Mouse (Mus musculus): ENCODE results near the gene Sparcl1. TPM values are rescaled to one million over a fixed set of nuclear protein-coding genes. Genes with fewer than 3 reads are reported as not detected.

The Sparcl1 gene
- polyA plus RNA-seq, 1 experiment from 2014 or later, result 435 TPM

DNA sequence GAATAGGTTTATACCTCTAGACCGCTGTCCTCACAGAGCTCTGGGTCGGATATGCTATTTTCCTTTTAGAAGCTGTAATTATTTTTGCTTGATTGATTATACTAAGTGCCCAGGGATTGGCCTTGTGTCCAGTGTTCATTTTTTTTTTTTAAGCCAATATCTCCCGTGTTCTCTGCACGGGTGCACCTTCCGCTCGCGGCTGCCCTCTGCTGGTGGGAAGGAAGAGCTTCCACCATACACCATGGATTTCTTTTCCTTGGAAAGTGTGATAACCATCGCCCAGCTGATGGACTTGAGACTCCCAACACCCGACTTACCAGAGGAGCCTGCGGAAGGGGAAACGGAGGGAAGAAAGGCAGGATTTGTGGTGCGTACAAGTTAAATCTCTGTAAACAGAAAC lies 39.1 kb downstream of the Sparcl1 start:
- no peaks in the 10 kb centered on the region for H3K9me3 ChIP-seq (ENCODE audit: control insufficient read depth, low read length)
- peaks cover 8% of the 10 kb centered on the region for H3K4me1 ChIP-seq (replicated peaks; ENCODE audit: control insufficient read depth, insufficient read depth, low read length)
- WGBS, result 18% methylated on average over 12 of the region's 12 CpGs
- no peaks in the 10 kb centered on the region; the same call in 1 of the 2 replicates for H3K36me3 ChIP-seq (ENCODE audit: control insufficient read depth, insufficient read depth, low read length)
- 0 out of 2 replicates have a peak, but pooled peaks have one; percentile 24 for ATAC-seq (ENCODE audit: low read depth)
- H3K27ac ChIP-seq (ENCODE audit: low read length), result no peak overlapping the region
- H3K9ac ChIP-seq (ENCODE audit: low read length), result no peak overlapping the region
- H3K4me3 ChIP-seq (ENCODE audit: low read length), result peak overlapping the region; percentile 34
- peak overlapping the region; percentile 58 for H3K4me2 ChIP-seq (ENCODE audit: low read depth, low read length)
- no peaks in the 10 kb centered on the region for H3K27me3 ChIP-seq (ENCODE audit: control insufficient read depth, insufficient read depth, low read depth, low read length)

DNA sequence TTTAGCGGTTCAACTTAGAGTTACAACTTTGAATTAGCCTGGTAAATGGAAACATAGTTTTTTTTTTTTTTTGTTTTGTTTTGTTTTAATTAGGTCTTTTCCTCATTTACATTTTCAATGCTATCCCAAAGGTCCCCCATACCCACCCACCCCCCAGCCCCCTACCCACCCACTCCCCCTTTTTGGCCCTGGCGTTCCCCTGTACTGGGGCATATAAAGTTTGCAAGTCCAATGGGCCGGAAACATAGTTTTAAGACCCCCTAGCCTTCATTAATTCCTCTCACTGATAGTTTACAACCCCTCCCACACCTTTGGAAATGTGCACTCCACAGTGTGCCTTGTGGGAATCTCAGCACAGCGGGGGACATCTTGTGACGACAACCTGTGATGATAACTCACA lies 39.9 kb downstream of the Sparcl1 start:
- no peak overlapping the region for H3K4me3 ChIP-seq (ENCODE audit: low read length)
- no peak overlapping the region for H3K27ac ChIP-seq (ENCODE audit: low read length)
- no peaks in the 10 kb centered on the region for H3K9me3 ChIP-seq (ENCODE audit: control insufficient read depth, low read length)
- no peak overlapping the region for H3K4me2 ChIP-seq (ENCODE audit: low read depth, low read length)
- no peaks in the 10 kb centered on the region for H3K27me3 ChIP-seq (ENCODE audit: control insufficient read depth, insufficient read depth, low read depth, low read length)
- H3K9ac ChIP-seq (ENCODE audit: low read length), result no peak overlapping the region
- peaks cover 8% of the 10 kb centered on the region for H3K4me1 ChIP-seq (replicated peaks; ENCODE audit: control insufficient read depth, insufficient read depth, low read length)
- ATAC-seq (ENCODE audit: low read depth), result peak; percentile 84
- no peaks in the 10 kb centered on the region for H3K36me3 ChIP-seq (ENCODE audit: control insufficient read depth, insufficient read depth, low read length)
- 77% methylated on average over 5 of the region's 5 CpGs for WGBS

GRCm38 (mm10) chr5:104072272-104072886 lies 41.2 kb downstream of the Sparcl1 start:
- Histone ChIP-seq H3K4me3 (ENCODE audit: low read length) (no peak overlapping the region), H3K4me2 (ENCODE audit: low read depth, low read length) (peak overlapping the region; percentile 35; the same call in 1 of the 2 replicates), H3K9me3 (ENCODE audit: control insufficient read depth, low read length) (no peaks in the 10 kb centered on the region), H3K27ac (ENCODE audit: low read length) (peak overlapping the region; percentile 68), H3K36me3 (ENCODE audit: control insufficient read depth, insufficient read depth, low read length) (no peaks in the 10 kb centered on the region), H3K9ac (ENCODE audit: low read length) (0 out of 2 replicates have a peak overlapping the region, but pooled peaks have one; percentile 24), H3K4me1 (replicated peaks; ENCODE audit: control insufficient read depth, insufficient read depth, low read length) (peaks cover 8% of the 10 kb centered on the region), H3K27me3 (ENCODE audit: control insufficient read depth, insufficient read depth, low read depth, low read length) (no peaks in the 10 kb centered on the region)
- peak; percentile 88 for ATAC-seq (ENCODE audit: low read depth)
- WGBS, result 20% methylated on average over 6 of the region's 8 CpGs

DNA sequence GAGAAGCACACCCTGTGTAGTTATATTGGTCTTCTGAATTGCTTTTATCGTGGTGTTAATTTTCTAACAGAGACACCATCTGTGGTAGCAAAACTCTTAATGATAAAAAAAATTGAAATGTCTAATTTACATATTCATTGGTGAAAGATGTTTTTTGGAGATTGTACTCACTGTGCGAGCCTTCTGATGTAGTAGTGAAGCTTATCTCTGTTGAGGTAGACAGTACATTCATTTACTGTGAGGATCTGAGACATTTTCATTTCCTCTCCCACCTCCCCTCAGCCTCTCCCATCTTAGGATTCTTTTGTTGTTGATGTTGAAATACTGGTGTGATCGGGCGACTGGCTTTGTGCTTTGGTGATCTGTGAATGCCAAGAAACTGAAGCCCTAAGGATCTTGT lies 42.5 kb downstream of the Sparcl1 start:
- no peak overlapping the region for H3K9ac ChIP-seq (ENCODE audit: low read length)
- H3K27me3 ChIP-seq (ENCODE audit: control insufficient read depth, insufficient read depth, low read depth, low read length), result no peaks in the 10 kb centered on the region
- H3K4me2 ChIP-seq (ENCODE audit: low read depth, low read length), result no peak overlapping the region
- H3K9me3 ChIP-seq (ENCODE audit: control insufficient read depth, low read length), result no peaks in the 10 kb centered on the region
- WGBS, result 77% methylated on average over 4 of the region's 4 CpGs
- H3K4me3 ChIP-seq (ENCODE audit: low read length), result no peak overlapping the region
- peaks cover 8% of the 10 kb centered on the region for H3K4me1 ChIP-seq (replicated peaks; ENCODE audit: control insufficient read depth, insufficient read depth, low read length)
- H3K36me3 ChIP-seq (ENCODE audit: control insufficient read depth, insufficient read depth, low read length), result no peaks in the 10 kb centered on the region
- no peak overlapping the region for H3K27ac ChIP-seq (ENCODE audit: low read length)
- no peak for ATAC-seq (ENCODE audit: low read depth)

- Histone ChIP-seq H3K36me3 (ENCODE audit: control insufficient read depth, insufficient read depth, low read length) (peaks cover 9% of the 10 kb centered on the region), H3K27me3 (ENCODE audit: control insufficient read depth, insufficient read depth, low read depth, low read length) (no peaks in the 10 kb centered on the region), H3K4me1 (replicated peaks; ENCODE audit: control insufficient read depth, insufficient read depth, low read length) (peaks cover 5% of the 10 kb centered on the region), H3K27ac (ENCODE audit: low read length) (no peak overlapping the region), H3K4me3 (ENCODE audit: low read length) (no peak overlapping the region), H3K4me2 (ENCODE audit: low read depth, low read length) (no peak overlapping the region), H3K9ac (ENCODE audit: low read length) (no peak overlapping the region), H3K9me3 (ENCODE audit: control insufficient read depth, low read length) (no peaks in the 10 kb centered on the region)
- 81% methylated on average over 7 of the region's 7 CpGs for WGBS
- no peak for ATAC-seq (ENCODE audit: low read depth)
These were observed 44.8 kb downstream of the Sparcl1 start for GRCm38 (mm10) chr5:104068751-104069150.

- no peak overlapping the region for H3K4me2 ChIP-seq (ENCODE audit: low read depth, low read length)
- no peaks in the 10 kb centered on the region for H3K4me1 ChIP-seq (replicated peaks; ENCODE audit: control insufficient read depth, insufficient read depth, low read length)
- H3K4me3 ChIP-seq (ENCODE audit: low read length), result no peak overlapping the region
- no peaks in the 10 kb centered on the region for H3K9me3 ChIP-seq (ENCODE audit: control insufficient read depth, low read length)
- no peaks in the 10 kb centered on the region for H3K27me3 ChIP-seq (ENCODE audit: control insufficient read depth, insufficient read depth, low read depth, low read length)
- ATAC-seq (ENCODE audit: low read depth), result no peak
- 90% methylated on average over 11 of the region's 11 CpGs for WGBS
- peaks cover 20% of the 10 kb centered on the region for H3K36me3 ChIP-seq (ENCODE audit: control insufficient read depth, insufficient read depth, low read length)
- no peak overlapping the region for H3K9ac ChIP-seq (ENCODE audit: low read length)
- H3K27ac ChIP-seq (ENCODE audit: low read length), result no peak overlapping the region
These were observed 50.6 kb downstream of the Sparcl1 start for GRCm38 (mm10) chr5:104062773-104063551.

DNA sequence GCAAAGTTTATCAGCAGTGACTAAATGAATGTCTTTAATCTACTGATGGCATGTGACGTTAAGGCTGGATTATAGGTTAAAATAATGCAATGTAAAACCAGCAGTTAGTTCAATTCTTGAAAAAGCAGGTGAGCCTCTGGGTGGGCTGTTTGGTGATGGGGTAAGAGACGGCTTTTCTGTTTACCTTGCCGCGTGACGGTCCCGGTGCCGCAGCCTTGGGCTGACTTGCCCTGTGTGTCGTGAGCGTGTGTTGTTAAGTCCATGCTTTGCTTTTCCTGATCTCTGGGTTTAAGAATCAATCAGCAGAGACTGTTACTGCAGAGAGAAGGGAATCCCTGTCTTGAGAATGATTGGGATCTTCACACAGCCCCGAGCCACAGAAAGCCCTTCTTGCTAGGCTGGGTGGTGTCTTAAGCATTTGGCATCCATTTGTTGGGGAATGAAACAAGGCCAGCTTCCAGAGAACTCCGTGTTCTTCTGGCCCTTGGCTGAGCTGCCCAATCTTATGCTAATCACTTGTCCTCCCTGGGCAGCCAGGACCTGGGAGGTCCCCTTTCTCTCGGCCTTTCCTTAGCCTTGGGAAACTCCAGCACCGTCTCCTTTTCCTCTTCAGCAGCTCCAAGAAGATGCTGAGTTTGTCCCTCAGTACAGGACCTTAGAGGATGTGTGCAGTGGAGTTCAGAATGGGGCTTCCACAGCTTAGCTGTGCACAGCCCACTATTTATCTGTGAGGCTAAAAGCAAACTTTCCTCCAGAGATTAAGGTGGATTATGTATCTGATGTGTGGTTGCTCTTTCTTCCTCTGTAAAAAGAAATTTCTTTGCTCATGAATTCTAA lies 51.4 kb downstream of the Sparcl1 start:
- Histone ChIP-seq H3K27ac (ENCODE audit: low read length) (no peak overlapping the region), H3K27me3 (ENCODE audit: control insufficient read depth, insufficient read depth, low read depth, low read length) (no peaks in the 10 kb centered on the region), H3K9ac (ENCODE audit: low read length) (no peak overlapping the region), H3K4me3 (ENCODE audit: low read length) (no peak overlapping the region), H3K4me1 (replicated peaks; ENCODE audit: control insufficient read depth, insufficient read depth, low read length) (no peaks in the 10 kb centered on the region), H3K9me3 (ENCODE audit: control insufficient read depth, low read length) (no peaks in the 10 kb centered on the region), H3K36me3 (ENCODE audit: control insufficient read depth, insufficient read depth, low read length) (peaks cover 20% of the 10 kb centered on the region), H3K4me2 (ENCODE audit: low read depth, low read length) (no peak overlapping the region)
- 81% methylated on average over 13 of the region's 13 CpGs for WGBS
- no peak for ATAC-seq (ENCODE audit: low read depth)

DNA sequence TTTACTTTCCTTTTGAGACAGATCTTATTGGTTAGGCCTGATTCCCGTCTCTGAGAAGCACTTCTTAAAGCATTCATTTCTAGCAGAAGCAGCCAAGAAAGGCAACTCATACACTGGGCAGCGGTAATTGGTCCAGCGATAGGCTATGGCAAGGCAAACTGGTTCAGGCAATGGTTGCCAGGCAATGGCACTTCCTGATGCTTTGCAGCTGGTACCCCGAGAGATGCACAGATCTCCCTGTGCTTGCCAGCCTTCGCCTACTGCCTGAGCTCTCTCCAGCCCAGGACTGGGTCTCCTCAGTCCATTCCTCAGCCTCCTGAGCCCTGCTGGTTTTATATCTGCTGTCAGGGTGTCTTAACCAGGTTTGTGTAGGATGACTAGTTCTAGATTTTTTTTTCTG lies 53.1 kb downstream of the Sparcl1 start:
- H3K27ac ChIP-seq (ENCODE audit: low read length), result no peak overlapping the region
- no peak overlapping the region for H3K4me2 ChIP-seq (ENCODE audit: low read depth, low read length)
- no peaks in the 10 kb centered on the region for H3K9me3 ChIP-seq (ENCODE audit: control insufficient read depth, low read length)
- H3K4me3 ChIP-seq (ENCODE audit: low read length), result no peak overlapping the region
- WGBS, result 91% methylated on average over 5 of the region's 5 CpGs
- peaks cover 20% of the 10 kb centered on the region for H3K36me3 ChIP-seq (ENCODE audit: control insufficient read depth, insufficient read depth, low read length)
- no peaks in the 10 kb centered on the region for H3K4me1 ChIP-seq (replicated peaks; ENCODE audit: control insufficient read depth, insufficient read depth, low read length)
- no peaks in the 10 kb centered on the region for H3K27me3 ChIP-seq (ENCODE audit: control insufficient read depth, insufficient read depth, low read depth, low read length)
- H3K9ac ChIP-seq (ENCODE audit: low read length), result no peak overlapping the region
- ATAC-seq (ENCODE audit: low read depth), result no peak

GRCm38 (mm10) chr5:104059628-104060027 lies 53.9 kb downstream of the Sparcl1 start:
- Histone ChIP-seq H3K4me3 (ENCODE audit: low read length) (no peak overlapping the region), H3K9me3 (ENCODE audit: control insufficient read depth, low read length) (no peaks in the 10 kb centered on the region), H3K4me1 (replicated peaks; ENCODE audit: control insufficient read depth, insufficient read depth, low read length) (no peaks in the 10 kb centered on the region), H3K36me3 (ENCODE audit: control insufficient read depth, insufficient read depth, low read length) (peaks cover 17% of the 10 kb centered on the region), H3K9ac (ENCODE audit: low read length) (no peak overlapping the region), H3K27ac (ENCODE audit: low read length) (no peak overlapping the region), H3K4me2 (ENCODE audit: low read depth, low read length) (no peak overlapping the region), H3K27me3 (ENCODE audit: control insufficient read depth, insufficient read depth, low read depth, low read length) (no peaks in the 10 kb centered on the region)
- 72% methylated on average over 9 of the region's 9 CpGs for WGBS
- no peak for ATAC-seq (ENCODE audit: low read depth)
